Mouse (Mus musculus): ENCODE data around the gene Arsj. TPM values are rescaled to one million over a fixed set of nuclear protein-coding genes. Genes with fewer than 3 reads are reported as not detected.
A peak's percentile ranks its signal among the peaks of the same experiment; 100 is the strongest.

Arsj gene
- under 1 TPM; 0.08 to 0.22 (median 0.16) TPM for total RNA-seq (2022)

DNA sequence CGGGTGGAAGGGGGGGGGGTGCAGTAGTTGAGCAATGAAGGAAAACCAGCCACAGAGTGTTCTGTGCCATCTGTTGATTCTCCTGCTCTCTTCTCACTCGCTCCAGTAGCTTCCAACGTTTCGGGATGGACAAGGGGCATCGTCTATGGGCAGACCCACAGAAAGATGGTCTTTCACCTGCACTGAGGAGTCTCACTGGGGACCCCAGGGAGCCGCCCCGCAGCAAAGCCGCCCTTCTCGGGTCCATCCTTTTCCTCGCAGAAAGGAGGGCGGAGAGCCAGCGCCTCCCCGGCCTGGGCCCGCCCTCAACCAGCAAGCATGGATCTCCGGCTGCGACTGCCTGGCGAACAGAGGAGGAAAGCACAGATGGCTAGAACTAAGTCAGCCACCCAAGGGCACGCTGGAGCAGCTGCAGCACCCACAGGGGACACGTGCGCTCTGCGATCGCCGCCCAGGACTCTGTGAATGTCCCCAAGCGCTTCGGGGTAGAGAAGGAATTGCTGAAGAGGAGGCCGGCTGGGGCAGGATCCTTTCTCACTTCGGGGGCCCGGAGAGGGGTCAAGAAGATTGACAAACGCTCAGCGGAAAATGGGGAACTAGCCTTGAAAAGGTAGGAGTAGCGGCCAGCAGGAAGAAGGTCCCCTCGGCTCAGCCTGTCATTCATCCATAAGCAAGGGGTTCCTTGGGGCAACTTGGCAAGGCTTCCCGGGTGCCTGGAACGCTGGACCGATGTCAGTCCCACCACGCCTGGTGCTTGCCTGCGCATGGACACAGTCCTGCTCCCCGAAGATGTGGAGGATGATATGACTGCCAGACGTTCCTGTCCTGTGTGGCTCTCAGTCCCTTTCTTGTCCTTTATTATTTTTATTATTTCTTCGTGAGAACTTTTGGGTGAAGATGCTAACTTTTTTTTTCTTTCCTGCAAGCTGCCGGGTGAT is at the start of gene Arsj:
Gene Arsj (plus strand): TSS at position 117 of the 938 bp plus-strand sequence.
- peak; percentile 7 to 42 for DNase-seq (ENCODE audit: low spot score in 2 of 2)

DNA sequence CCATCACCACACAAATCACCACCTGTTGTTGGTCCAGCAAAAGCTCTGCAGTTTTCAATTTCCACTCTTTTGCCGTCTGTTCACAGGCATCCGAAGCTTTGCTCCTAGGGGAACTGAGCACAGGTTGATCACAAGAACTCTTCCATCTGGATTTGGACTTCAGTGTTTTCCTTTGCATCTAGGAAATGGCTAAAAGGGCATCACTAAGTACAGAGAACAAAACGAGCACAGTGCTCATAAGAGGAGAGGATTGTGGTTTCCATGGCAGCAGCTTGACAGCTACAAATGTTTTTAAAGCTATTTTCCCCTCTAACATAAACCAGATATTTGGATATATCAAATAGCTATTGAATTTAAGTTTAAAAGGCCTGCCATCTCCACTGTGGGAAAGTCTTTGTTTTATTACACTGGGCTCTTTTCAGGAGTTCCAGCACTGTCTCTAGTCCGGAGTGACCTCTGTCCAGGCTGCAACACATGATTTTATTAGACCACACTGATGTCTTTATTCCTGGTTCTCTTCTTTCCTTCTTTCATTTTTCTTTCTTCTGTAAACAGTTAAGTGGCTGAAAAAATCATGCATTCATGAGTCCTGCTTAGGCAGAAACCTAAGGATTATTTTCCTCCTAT is 38.5 kb upstream of the Arsj start:
- no peak for DNase-seq (ENCODE audit: low spot score in 2 of 2)

DNA sequence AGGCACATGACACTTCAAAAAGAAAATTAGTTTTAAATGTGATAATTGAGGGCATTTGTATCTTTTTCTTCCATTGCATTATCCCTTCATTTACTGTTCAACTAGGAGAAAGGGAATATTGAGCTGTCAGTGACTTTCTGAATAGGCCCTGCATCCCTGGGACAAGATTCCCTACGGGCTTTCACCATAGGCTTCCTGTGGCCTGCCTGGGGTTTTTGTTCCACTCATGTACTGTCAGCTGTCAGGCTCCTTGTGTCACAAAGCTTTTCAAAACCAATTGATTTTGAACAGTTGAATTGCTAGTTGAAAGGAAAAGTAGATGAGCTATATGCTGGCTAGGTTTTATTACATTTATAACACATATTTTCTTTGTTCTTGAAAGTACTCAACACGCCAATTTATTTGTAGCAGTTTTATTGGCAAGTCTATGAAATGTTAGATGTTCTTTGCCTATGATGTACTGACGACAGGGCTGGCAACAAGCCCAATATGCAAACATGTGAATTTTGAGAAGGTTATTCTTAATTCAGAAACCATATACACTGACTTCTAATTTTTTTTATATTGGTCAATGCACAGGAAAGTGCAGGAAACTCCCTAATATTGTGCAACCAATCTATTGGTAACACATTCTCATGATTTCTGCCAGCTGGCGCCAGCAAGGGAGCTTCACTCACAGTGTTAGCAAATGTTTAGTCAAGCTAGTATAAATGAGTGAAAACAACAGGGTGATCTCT is 37.4 kb upstream of the Arsj start:
- peak in 1 of 2 experiments; percentile 5 for DNase-seq (ENCODE audit: low spot score in 2 of 2)

DNA sequence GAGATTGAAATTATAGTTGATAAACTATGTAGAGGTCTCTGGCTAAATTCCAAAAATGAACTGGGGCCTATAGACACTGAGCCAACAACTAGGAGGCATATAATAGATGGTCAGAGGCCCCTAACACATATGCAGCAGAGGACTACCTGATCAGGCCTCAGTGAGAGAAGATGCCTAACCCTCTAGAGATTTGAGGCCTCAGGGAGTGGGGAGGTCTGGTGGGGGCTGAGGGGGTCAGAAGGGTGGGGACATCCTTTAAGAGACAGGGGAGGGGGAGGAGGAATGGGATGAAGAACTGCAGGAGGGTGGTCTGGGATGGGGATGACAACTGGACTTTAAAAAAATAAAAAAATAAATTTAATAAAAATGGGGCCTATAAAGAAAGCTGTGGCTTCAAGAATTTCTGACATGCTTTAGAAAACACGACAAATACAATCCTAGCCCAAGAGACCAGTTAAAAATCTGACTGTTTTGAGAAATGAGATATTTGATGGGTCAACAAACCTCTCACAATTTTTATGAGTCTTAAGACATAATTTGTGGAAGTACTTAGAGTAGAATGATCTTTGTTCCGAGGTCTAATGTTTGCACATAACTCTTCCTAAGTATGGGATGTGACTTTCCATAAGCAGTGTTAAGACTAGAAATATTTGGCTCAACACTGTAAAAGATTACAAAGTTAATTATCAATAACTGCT is 36.7 kb upstream of the Arsj start:
- DNase-seq (ENCODE audit: low spot score in 2 of 2), result no peak

DNA sequence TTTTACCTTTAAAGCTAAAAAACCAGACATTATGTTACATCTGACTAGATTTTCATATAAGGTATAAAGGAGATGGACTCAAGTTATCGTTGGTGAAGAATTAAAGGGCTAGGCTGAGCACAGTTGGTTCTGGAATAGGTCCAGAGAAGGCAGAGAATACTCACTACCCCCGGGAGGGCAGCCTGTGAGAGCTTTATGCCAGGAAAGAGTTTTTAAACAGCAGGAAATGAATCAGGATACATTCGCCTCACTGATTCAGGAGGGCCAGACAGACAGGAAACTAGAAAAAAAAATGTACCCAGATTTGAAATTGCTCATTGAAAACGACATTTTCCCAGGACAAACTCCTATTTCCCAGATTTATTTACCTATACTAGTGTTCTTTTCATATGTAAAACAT is 28.2 kb upstream of the Arsj start:
- DNase-seq (ENCODE audit: low spot score in 2 of 2), result no peak

DNA sequence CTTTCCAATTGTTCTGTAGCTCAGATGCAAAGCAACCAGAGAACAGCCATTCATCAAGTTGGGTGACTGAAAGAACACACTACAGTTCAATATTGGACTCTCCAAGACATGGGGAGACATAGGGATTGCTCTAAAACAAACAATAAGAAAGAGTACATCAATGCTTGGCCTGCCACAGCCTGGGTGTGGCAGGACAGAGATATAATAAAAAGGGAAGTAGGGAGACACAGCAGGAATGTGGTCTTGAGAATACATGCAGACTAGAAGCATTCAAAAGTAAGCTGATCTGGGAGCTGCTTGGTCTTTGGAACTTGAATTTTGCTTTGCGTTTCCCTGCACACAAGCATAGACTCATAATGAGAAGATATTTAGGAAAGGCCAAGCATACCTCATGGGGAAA is 18.7 kb upstream of the Arsj start:
- DNase-seq (ENCODE audit: low spot score in 2 of 2), result no peak

DNA sequence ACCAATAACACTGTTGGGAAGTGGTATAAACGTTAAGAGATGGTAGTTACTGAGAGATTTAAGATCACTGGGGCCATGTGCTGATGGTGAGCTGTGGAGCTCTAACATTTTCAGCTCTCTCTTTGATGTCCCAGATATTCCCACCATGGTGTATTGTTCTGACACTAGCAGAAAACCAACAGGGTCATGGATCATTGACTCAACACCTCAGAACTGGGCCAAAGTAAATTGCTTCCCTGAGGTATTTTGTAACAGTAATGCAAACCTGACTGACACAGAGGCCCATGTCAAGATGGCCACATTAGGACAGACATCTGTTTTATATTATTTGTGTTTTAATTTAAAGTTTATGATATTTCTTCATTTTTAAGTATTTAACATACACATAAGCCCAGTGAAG is 3.7 kb upstream of the Arsj start:
- DNase-seq (ENCODE audit: low spot score in 2 of 2), result no peak

DNA sequence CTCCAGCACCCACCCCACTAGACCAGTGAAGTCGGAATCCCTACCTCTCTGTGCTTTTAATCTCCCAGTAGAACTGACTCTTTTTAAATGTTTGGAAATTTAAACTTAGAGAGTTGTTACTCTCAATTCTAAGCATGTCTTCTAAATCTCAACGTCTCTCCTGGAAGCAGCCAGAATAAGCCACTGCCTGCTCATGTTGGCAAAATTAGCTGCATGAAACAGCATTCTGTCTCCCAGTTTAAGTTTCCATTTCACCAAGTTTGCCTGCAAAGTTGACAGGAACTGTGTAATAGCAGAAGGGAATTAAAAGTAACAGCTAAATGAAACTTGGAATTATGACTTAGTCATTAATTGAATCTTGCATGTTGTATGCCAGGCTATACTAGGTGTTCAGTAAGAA is 1.1 kb upstream of the Arsj start:
- DNase-seq (ENCODE audit: low spot score in 2 of 2), result no peak

DNA sequence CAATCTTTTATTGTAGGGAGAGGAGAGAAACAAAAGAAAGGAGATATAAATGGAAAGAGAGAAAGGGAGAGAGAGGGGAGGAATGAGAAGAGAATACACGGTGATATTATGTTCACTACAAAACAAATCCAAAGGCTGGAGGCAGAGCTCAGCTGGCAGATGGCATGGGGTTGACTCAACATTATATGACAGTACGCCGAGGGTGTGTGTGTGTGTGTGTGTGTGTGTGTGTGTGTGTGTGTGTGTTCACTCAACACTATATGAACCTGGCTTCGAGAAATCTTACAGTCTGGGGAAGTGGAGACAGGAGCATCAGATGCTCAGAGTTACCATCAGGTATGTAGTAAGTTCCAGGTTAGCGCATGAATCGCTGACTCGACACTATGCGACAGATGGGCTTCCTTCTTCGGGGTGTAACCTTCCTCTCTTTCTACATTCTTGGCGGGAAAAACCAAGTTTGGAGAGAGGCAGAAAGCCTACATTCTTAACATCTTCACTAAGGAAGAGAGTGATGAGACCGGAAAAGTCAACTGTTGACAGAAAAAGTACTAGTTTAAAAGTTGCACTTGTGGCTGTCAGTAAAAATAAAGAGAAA is 456 bp upstream of the Arsj start:
- no peak for DNase-seq (ENCODE audit: low spot score in 2 of 2)

DNA sequence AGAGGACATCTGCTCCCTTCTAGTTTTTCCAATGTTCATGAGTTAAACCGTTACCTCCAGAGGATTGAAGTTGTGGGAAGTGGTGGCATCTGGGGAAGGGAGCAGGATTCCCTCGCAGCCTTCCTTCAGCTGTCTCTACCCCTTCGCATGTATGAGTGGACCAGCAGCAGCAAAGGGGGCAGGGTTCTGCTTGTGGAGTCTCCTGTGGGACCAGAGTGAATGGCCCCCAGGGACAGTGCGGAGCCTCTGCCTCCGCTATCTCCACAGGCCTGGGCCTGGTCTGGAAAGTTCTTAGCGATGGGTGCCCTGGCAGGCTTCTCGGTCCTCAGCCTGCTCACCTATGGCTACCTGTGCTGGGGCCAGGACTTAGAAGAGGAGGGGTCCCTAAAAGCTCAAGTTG is 1.1 kb downstream of the Arsj start:
- no peak for DNase-seq (ENCODE audit: low spot score in 2 of 2)

DNA sequence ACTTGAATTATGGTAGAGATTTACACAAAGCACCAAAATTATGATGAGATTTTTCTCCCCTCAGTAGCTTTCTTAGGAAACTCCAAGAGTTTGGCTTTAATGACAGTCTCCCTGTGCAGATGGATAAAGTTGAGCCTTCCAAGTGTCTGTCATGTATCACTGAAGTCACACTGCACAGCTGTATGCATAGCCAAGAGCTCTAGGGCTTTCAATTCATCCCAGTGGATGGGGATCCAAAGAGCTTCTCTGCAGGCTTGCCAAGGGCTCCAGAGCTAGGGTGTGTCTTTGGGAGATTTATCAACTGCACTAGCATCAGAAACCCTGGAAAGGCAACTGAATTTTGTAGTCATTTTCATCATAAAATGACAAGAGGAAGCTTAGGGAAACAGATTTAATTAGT is 7.1 kb downstream of the Arsj start:
- peak in 1 of 2 experiments; percentile 16 for DNase-seq (ENCODE audit: low spot score in 2 of 2)

DNA sequence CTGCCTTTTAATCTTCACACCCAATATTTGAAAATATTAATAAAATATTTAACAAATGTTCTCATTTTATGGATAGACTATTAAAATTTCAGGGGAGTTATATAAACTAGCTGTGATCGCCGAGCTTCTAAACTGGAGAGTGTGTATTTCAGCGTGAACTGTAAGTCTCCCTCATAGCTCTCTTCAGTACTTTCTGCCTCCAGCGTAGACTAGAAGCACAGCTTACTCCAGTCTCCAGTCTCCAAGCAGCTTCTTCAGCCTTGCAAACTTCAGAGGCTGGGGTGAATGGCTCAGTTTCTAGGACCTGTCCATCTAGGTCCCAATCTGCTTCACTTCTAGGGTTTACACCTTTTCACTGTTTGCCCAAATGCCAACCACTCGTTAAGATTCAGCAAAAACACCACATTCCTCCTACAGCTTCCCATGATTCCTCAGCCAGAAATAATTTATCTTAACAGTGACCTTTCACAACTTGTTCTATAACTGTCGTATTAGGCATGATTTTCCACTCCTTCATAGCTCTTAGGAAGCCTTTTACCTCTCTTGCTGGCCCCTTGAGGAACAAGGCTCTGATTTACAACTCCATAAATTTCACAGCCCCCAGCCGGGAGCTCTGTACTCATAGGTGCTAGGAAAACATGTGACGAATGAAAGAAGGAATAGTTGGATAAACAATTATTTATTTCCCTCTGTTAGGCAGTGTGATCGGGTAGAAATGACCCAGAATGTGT is 9.5 kb downstream of the Arsj start:
- DNase-seq (ENCODE audit: low spot score in 2 of 2), result no peak

DNA sequence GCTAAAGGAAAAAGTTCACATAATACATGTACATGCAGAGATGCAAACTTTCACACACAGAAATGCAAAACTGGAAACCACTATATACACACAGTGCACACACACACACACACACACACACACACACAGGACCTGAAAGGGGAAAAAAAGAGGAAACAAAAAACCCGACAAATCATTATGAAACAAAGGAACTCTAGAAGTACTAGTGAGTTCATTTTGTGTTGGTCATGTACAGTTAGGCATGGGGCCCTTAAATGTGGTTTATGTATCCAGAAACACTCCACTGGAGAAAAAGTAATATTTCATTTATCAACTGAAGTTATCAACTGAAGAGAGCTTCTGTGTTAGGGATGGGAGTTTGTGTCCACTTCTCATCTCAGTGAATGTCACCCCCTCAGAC is 10.2 kb downstream of the Arsj start:
- no peak for DNase-seq (ENCODE audit: low spot score in 2 of 2)

DNA sequence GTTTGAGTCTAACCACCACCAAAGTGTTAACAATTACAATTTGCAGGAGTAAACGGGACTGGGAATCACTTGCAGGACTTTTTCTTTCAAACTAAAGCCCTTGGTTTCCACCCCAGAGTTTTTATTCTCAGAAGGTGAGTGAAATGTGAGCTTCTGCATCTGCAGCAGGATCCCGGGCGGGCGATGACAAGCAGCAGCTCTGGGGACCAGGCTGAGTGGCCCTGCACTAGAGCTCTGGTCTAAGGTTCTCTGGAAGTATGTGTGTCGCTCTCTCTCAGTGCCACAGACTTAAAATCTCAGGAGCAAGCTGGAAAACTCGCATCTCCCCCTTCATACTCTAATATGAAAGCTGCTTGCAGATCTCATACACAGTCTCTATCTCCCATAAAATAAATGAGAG is 15.8 kb downstream of the Arsj start:
- DNase-seq (ENCODE audit: low spot score in 2 of 2), result no peak

DNA sequence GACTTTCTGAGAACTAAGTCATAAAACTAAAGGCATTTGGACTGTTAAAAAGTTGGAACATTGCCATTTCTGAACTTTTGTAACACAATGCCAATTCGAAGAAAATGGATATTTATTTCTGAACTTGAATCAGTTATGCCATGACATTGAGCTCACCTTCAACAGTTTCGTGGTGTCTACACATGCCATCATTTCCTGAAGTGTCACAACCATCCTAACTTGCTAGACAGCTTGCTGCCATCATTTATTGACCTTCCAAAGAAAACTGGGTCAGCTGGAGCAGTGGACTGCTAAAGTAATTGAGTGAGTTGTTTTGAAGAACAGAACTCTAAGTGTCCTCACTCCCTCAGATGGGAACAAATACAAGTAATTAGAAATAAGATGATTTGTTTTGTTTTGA is 16.2 kb downstream of the Arsj start:
- no peak for DNase-seq (ENCODE audit: low spot score in 2 of 2)

DNA sequence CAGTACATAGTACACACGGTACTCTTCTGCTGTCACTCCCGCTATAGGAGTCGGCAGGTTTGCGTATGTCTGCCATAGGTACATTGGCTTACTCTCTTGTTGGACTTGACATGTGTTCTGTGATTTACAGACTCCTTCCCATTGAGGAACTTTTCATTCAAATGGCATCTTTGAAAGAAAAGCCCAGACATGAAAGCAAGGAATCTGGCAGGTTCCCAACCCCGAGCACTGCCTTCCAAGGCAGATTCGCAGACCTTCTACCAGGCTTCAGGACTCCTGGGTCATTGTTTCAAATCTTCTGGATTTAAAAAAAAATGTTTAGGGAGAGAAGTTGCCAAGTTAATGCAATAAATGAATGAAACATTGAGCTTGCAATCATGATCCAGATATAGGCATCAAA is 19.8 kb downstream of the Arsj start:
- DNase-seq (ENCODE audit: low spot score in 2 of 2), result no peak

DNA sequence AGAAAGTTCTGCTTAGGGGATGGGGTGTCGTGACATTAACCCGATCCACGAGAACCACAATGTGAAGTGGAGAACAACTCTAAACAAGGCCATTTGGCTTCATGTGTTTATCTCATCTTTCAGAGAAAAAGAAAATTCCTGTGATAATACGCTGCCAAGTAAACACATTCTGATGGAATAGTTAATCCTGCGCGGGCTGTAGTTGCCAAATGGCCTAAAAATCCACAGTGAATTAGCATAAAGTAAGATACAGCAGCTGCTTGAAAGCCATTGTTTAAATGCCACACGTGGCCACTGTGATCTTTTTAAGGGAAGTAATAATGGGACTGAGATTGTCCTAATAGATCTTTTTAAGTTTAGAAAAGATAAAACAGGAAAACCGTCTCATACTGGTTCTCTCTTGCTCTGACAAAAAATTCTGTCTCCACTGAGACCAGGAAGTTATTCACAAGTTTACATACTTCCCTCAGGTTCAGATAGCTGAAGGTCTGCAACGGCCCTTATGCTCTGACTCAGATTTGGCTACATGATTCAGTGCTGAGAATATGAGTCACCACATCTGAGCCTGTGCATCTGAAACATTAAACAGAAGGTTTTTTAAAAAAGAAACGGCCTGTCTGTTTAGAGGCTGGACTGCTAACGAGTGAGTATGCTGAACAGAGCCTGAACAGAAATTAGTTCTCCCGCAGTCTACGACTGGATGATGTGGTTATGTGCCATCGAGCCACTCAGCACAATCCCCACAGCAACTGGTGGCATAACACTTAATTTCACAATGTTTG is 21.4 kb downstream of the Arsj start:
- DNase-seq (ENCODE audit: low spot score in 2 of 2), result no peak

DNA sequence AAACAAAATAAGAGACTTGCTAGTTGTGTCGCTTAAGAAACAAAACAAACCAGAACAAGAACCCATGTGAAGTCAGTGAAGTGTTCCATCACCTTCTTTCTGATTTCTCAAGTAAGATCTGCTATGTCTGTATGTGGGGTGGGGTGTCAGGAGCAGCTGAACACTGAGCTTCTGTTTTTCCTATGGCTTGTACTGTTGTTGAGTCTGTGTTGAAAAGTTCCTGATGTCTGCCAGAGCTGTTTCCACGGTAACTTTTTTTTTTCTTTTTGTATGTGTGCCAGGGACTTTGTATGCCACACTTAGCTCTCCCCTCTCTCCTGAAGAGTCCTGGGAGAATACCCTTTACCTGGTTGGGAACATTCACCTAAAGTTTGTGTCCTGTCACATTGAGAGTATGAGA is 34.0 kb downstream of the Arsj start:
- no peak for DNase-seq (ENCODE audit: low spot score in 2 of 2)

DNA sequence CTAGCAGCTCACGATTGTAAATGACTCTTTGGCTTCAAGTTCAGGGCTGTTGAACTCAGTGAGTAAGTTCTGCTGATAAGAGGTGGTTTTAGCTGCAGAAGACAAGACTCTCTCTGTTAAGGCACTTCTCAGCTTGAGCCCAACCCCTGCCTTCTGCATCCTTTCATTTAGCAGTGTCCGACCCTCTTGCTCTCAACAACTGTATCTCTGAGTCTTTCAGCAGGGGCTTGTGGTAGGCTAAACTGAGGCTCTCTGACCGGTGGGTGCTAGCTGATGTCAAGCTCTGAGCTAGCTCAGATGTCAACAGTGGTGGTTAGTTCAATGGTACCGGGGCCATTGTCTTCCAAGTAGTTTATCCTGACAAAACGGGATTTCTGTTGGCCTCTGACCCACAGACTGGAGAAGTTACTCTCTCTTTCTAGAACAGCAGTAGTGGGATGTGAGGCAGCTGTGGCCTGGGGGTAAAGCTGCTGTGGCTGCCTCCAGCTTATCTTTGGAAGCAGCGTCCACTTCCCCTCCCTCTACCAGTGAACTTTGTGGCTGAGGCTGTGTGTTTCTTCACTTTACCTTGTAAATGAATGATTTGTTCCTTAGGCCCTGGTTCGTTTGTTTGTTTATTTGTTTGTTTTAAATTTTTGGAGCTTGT is 34.6 kb downstream of the Arsj start:
- DNase-seq (ENCODE audit: low spot score in 2 of 2), result no peak
